Mouse (Mus musculus) gastrocnemius, postnatal 36 days (tissue): ENCODE results near the gene Mgat2. TPM values are rescaled to one million over a fixed set of nuclear protein-coding genes. Genes with fewer than 3 reads are reported as not detected.

Source experiments
- DNase-seq, 2 experiments: peaks; one replicate each; pipeline ENCODE4 v3.0.0; 2022
- intact Hi-C: fragments of 180-260 bp; cut with DNase I; formaldehyde crosslinking; loops from one replicate; pipeline ENCODE4 v1.15.1; 2025
- microRNA-seq, 2 experiments: library from miRNA; unstranded; fragments of <30 nt; microRNA quantifications; one replicate each; pipeline ENCODE4 v1.2.0; 2021
- total RNA-seq, 2 experiments: library from RNA; stranded (reverse); gene quantifications; 2 replicates each; pipeline ENCODE4 v1.2.3; 2021

The Mgat2 gene
- total RNA-seq, 2 experiments from 2014 or later = 6.5 to 7.7 TPM

DNA sequence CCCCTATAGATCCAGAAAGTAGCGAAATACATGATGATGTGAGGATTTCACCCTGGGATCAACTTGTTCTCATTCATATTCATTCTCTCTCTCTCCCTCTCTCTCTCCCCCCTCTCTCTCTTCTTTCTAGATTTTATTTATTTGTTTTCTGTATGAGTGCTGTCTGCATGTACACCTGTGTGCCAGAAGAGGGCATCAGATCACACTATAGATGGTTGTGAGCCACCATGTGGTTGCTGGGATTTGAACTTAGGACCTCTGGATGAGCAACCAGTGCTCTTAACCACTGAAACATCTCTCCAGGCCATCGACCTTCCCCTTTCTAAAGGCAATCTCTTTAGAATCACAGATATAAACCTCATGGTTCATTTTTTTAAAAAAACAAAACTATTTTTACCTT is 24.6 kb downstream of the Mgat2 start:
- intact Hi-C loops = no loop called here
- no peak for DNase-seq

- DNase-seq = no peak
- intact Hi-C loops = loop anchor here (5.0 kb wide), 2 partner anchors 102 to 122 kb away; no protein-coding TSS in a partner anchor
Observed at GRCm38 (mm10) chr12:69210056-69210979, 26.4 kb downstream of the Mgat2 start.

GRCm38 (mm10) chr12:69211057-69211456 is 27.1 kb downstream of the Mgat2 start:
- no peak for DNase-seq
- intact Hi-C loops = loop anchor here (5.0 kb wide), 2 partner anchors 101 to 121 kb away; no protein-coding TSS in a partner anchor

- intact Hi-C loops = loop anchor here (5.0 kb wide), 2 partner anchors 99 to 119 kb away; no protein-coding TSS in a partner anchor
- DNase-seq = no peak
Observed at GRCm38 (mm10) chr12:69213186-69213777, 29.3 kb downstream of the Mgat2 start.

DNA sequence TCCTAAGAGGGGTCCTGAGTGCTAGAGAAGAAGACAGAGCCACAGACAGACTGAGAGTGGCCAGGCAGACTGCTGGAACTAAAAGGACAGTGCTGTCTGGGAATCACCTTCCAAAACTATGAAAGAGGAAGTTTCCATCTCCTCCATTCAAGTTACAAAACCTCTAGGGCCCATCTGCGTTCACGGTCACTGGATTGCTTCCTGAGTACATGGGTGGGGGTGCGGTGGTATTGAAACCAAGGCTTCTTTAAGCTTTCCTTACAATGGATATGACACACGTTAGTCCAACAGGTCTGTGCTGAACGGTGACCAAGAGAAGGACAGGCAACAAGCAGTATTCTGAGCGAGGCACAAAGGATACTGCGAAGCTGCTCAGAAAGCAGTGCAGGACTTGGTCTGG is 30.4 kb downstream of the Mgat2 start:
- no peak for DNase-seq
- intact Hi-C loops = loop anchor here (5.0 kb wide), 2 partner anchors 98 to 118 kb away; no protein-coding TSS in a partner anchor

DNA sequence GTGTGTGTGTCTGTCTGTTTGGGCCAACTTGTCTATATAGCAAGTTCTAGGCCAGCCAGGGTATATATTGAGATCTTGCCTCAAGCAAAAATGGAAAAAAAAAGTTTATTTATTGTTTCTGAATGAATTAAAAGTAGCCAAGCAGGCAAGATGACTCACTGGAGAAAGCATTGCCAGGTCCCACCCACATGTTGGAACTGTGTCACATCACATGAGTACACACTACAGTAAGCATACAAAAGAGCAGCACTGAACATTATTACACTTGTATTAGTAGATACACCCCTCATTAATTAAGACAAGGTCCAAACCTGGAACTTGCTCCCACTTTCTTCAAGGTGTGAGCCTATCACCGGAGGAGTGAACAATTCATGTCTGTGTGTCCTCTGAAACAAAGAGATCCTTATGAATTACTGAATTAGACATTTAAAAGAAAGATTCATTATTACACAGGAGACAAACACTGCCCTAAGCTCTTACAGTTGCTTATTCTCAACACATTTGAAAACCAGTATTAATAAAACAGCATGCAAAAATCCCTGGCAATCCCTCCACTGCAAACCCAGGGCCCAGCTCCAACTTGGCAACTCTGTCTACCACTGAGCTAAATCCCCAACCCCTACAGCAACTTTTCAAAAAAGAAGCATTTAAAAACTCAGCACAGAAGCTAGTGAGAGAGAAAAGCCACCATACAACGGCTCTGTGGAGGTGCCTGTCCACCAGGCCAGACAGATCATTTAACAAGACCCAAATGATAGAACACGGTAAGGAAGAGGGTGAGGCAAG is 31.2 kb downstream of the Mgat2 start:
- intact Hi-C loops = loop anchor here (5.0 kb wide), 2 partner anchors 97 to 117 kb away; no protein-coding TSS in a partner anchor
- peak; percentile 57 to 72 for DNase-seq

- DNase-seq = no peak
- intact Hi-C loops = no loop called here
Observed at GRCm38 (mm10) chr12:69216587-69216986, 32.6 kb downstream of the Mgat2 start.

DNA sequence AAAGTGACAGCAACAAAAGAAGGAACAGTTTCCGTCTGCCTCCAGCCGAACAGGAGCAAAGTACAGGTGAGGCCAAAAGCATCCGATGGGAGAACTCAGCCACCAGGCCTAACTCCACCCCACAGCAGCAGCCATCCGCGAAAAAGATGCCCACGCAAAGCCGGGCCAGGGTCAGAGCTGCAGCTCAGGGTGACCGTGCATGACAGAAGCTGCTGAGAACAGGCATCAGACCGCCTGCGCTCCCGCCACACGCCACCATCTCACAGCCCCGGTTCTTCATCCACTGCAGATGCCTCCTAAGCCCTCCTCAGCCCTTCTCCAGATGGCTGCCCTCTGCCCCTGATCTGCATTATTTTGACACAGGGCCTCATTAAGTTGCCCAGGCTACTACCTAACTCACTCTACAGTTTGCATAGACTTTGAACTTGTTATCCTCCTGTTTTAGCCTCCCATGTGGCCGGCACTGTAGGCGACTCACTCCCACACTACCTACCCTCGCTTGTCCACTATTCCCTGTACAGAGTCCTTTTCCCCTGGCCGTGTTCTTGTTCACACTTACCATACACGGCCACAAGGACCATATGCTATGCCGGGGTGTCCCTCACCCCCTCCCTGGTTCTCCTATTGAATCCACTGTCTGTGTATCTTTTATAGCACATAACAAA is 36.8 kb downstream of the Mgat2 start:
- DNase-seq = no peak
- intact Hi-C loops = no loop called here

GRCm38 (mm10) chr12:69227776-69228466 is 44.0 kb downstream of the Mgat2 start, which contains the start of gene Pole2:
Pole2 (minus strand) TSS chr12:69228195.
- DNase-seq = peak; percentile 87 to 90
- intact Hi-C loops = no loop called here

- DNase-seq = no peak
- intact Hi-C loops = no loop called here
Observed at GRCm38 (mm10) chr12:69229251-69229650, 45.3 kb downstream of the Mgat2 start.

- intact Hi-C loops = loop anchor here (5.0 kb wide), 1 partner anchor 47 kb away; no protein-coding TSS in a partner anchor
- no peak for DNase-seq
Observed at GRCm38 (mm10) chr12:69235782-69236181, 51.8 kb downstream of the Mgat2 start.

Small RNAs within 50 kb of the gene (microRNA-seq; reads per million reads assigned to microRNA genes)
- gene Gm47287 (0 reads per million in 2 experiments), gene Gm47295 (1.4 to 3.0 reads per million in 2 experiments)

Other genes with a start within 250 kb of the Mgat2 start
- gene Rps29, start 25.0 kb upstream of the Mgat2 start, total RNA-seq = 100 to 1,000 TPM; 736 to 913 TPM
- gene Lrr1, start 15.3 kb upstream of the Mgat2 start, total RNA-seq = not detected
- 100 to 1,000 TPM; 256 to 308 TPM for gene Rpl36al, start 74 bp upstream of the Mgat2 start, total RNA-seq
- gene Gm49383, start 12.9 kb downstream of the Mgat2 start, total RNA-seq = 1 to 10 TPM; 1.9 to 3.2 TPM
- gene Dnaaf2, start 14.3 kb downstream of the Mgat2 start, total RNA-seq = under 1 TPM; 0.33 to 0.44 TPM
- gene Gm49384, start 20.1 kb downstream of the Mgat2 start, total RNA-seq = 1 to 10 TPM; 1.5 to 1.8 TPM
- under 1 TPM; 0.30 to 0.33 TPM for gene Pole2, start 44.0 kb downstream of the Mgat2 start, total RNA-seq
- gene Klhdc1, start 57.0 kb downstream of the Mgat2 start, total RNA-seq = 10 to 100 TPM; 17.2 to 19.6 TPM
- 100 to 1,000 TPM; 102 to 105 TPM for gene Klhdc2, start 112.5 kb downstream of the Mgat2 start, total RNA-seq
- 10 to 100 TPM; 15.9 to 21.6 TPM for gene Nemf, start 173.0 kb downstream of the Mgat2 start, total RNA-seq
- 10 to 100 TPM; 18.3 to 20.9 TPM for gene Arf6, start 188.0 kb downstream of the Mgat2 start, total RNA-seq
- gene Gm9887, start 188.3 kb downstream of the Mgat2 start, total RNA-seq = not detected